Mouse (Mus musculus): ENCODE results near the gene Vmn2r4.
"Not testable (repeated sequence)": the region's sequence is repeated elsewhere in the genome, so short reads cannot be mapped to it uniquely, and the experiment has no call there.

DNA sequence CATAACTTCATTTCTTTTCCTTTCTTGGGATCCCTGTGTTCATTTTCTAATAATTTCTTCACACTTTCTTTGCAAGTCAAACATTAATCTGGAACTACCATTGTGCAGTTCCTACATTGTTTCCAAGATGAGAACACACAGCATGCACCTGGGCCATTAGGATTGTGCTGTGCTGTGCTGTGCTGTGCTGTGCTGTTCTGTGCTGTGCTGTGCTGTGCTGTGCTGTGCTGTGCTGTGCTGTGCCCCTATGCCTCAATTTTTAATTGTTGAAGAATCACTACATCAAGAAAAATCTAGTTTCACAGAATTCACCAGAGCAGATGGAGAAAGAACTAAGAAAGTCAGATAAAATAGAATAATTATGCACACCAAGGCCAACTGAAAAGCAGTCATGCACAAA is 915 bp downstream of the Vmn2r4 start:
- TF ChIP-seq CTCF (IDR thresholded peaks at IDR 0.05; ENCODE audit: control insufficient read depth, insufficient read depth, insufficient replicate concordance, low read depth, low read length); POLR2A (IDR thresholded peaks at IDR 0.05; ENCODE audit: control insufficient read depth, low read depth, low read length): not testable (repeated sequence)
